Mouse (Mus musculus) midbrain, postnatal 0 days (tissue): Measurements from ENCODE around the gene Camta1. TPM values are rescaled to one million over a fixed set of nuclear protein-coding genes. Genes with fewer than 3 reads are reported as not detected.

Experiments used
- ATAC-seq: fragments of 200-750 bp; cut with Nextera tagmentation; 2 replicates; pipeline ENCODE4 v1.8.0; 2017; ENCODE audit warnings: moderate number of reproducible peaks, mild to moderate bottlenecking, moderate TSS enrichment, moderate library complexity; ENCODE audit not compliant: low FRiP score
- DNase-seq: peaks from one replicate; pipeline ENCODE4 v3.0.0-alpha.2; 2015; ENCODE audit warnings: low spot score
- H3K27ac ChIP-seq: fragments of 300-500 bp; sonication (generic); 2 replicates; pipeline ENCODE4 v1.5.1; 2014; ENCODE audit warnings: low read depth, mild to moderate bottlenecking, low read length, mixed read lengths
- H3K27me3 ChIP-seq: fragments of 300-500 bp; sonication (generic); 2 replicates; pipeline ENCODE4 v1.6.1; 2014; ENCODE audit warnings: low read length, control low read depth, mixed read lengths; ENCODE audit not compliant: insufficient read depth
- H3K36me3 ChIP-seq: fragments of 300-500 bp; sonication (generic); 2 replicates; pipeline ENCODE4 v1.6.1; 2014; ENCODE audit warnings: low read length, control low read depth, mixed read lengths; ENCODE audit not compliant: insufficient read depth
- H3K4me1 ChIP-seq: fragments of 300-500 bp; sonication (generic); 2 replicates; pipeline ENCODE4 v1.6.1; 2014; ENCODE audit warnings: mild to moderate bottlenecking, control low read depth, antibody characterized with exemption, low read length, mixed read lengths; ENCODE audit not compliant: insufficient read depth
- H3K4me2 ChIP-seq: fragments of 300-500 bp; sonication (generic); 2 replicates; pipeline ENCODE4 v1.6.1; 2014; ENCODE audit warnings: low read depth, mild to moderate bottlenecking, low read length, mixed read lengths; ENCODE audit not compliant: poor library complexity, severe bottlenecking
- H3K4me3 ChIP-seq: fragments of 300-500 bp; sonication (generic); 2 replicates; pipeline ENCODE4 v1.5.1; 2014; ENCODE audit warnings: low read depth, mild to moderate bottlenecking, low read length, moderate library complexity
- H3K9ac ChIP-seq: fragments of 300-500 bp; sonication (generic); replicated peaks from 2 replicates; pipeline ENCODE4 v1.6.1; 2014; ENCODE audit warnings: mild to moderate bottlenecking, low read length, moderate library complexity, mixed read lengths; ENCODE audit not compliant: poor library complexity, severe bottlenecking
- H3K9me3 ChIP-seq: fragments of 300-500 bp; sonication (generic); 2 replicates; pipeline ENCODE4 v1.6.1; 2016; ENCODE audit warnings: low read length, control low read depth
- CTCF ChIP-seq: IDR thresholded peaks from 2 replicates; pipeline ENCODE4 v1.5.1; 2016; ENCODE audit warnings: antibody characterized with exemption, mild to moderate bottlenecking
- WGBS: fragments of 180-500 bp; shearing (Covaris S2); extraction: QIAGEN DNeasy Blood & Tissue Kit; methylation state at CpG from one replicate; pipeline ENCODE4 v1.1.7; 2014; 5-methylcytosine and 5-hydroxymethylcytosine counted together
- polyA plus RNA-seq: library from polyadenylated mRNA; unstranded; fragments of >200 nt; fragmentation: Nextera tagmentation; extraction: Ambion mirVana; gene quantifications from 2 replicates; pipeline ENCODE4 v1.2.1, GENCODE M21; 2015
- total RNA-seq: library from RNA; depleted of rRNA; stranded (reverse); fragments of >200 nt; gene quantifications from 2 replicates; pipeline ENCODE4 v1.2.3, GENCODE M21; 2014

Gene Camta1
- total and polyA plus RNA-seq, 2 experiments from 2014 or later: 140 to 153 TPM

DNA sequence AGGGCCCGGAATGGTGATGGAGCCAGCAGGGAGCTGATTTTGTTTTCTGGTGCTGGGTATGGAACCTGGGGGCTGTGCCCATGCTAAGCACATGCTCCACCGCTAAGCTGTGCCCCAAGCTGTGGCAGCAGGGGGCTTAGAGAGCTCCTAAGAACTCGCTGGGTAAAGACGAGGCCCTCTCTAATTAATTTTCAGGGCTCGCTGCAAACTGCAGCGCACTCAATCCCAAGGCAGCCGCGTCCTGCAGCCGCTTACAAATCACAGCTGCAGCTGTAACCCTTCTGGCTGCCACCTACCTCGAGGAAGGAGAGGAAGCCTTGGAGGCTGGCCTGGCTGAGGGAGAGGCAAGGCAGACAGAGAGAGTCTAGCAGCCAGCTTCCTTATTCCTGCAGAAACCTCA is 639.0 kb downstream of the Camta1 start:
- ATAC-seq: peak; percentile 50; the same call in 1 of the 2 replicates
- Histone ChIP-seq H3K27ac (0 out of 2 replicates have a peak overlapping the region, but pooled peaks have one; percentile 47), H3K4me1 (peaks cover 5% of the 10 kb centered on the region; the same call in 1 of the 2 replicates), H3K4me3 (no peak overlapping the region), H3K36me3 (no peaks in the 10 kb centered on the region), H3K9ac (0 out of 2 replicates have a peak overlapping the region, but pooled peaks have one; percentile 29), H3K4me2 (no peak overlapping the region), H3K27me3 (no peaks in the 10 kb centered on the region), H3K9me3 (no peaks in the 10 kb centered on the region)
- TF ChIP-seq CTCF: peak; percentile 40
- peak; percentile 44 for DNase-seq
- 13% methylated on average over 10 of the region's 10 CpGs for WGBS

DNA sequence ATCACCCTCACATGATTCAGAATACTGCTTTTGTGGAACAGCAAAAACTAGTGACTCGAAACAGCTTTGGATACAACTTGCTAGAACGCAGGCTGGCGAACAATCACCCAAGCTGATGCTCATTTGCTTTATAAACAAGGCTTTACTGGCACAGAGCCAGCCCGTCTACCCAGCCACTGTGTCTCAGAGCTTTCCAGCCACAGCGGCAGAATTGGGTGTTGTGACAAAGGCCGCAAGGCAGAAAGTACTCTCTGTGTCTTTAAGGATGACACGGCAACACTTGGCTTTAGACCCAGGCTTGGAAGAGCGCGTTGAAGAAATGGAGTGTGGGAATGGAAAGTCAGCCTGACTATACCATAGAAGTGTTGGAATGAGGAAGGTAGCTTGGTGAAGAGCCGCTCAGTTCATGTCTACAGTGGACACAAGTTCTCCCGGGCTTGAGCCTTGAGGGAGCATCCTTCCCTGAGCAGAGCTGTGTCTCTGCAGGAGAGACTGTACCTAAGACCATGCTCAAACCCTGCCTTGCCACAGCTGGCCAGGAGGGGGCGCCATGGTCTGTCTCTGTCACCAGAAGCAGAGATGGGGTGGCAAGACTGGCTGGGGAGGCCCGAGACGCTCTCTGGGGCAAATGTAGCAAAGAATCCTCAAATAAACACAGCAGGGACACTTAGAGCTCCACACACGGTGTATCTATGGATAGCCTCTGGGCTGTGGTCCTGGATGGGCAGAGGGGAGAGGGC is 645.0 kb downstream of the Camta1 start:
- 56% methylated on average over 15 of the region's 15 CpGs for WGBS
- DNase-seq: peak; percentile 76
- H3K4me2 ChIP-seq: no peak overlapping the region
- H3K27me3 ChIP-seq: no peaks in the 10 kb centered on the region; the same call in 1 of the 2 replicates
- H3K27ac ChIP-seq: no peak overlapping the region
- no peak overlapping the region for H3K9ac ChIP-seq
- no peaks in the 10 kb centered on the region for H3K9me3 ChIP-seq
- TF ChIP-seq CTCF: peak; percentile 58
- H3K4me1 ChIP-seq: 0 out of 2 replicates have a peak, but pooled peaks cover 5% of the 10 kb centered on the region
- no peak for ATAC-seq
- no peak overlapping the region for H3K4me3 ChIP-seq
- H3K36me3 ChIP-seq: no peaks in the 10 kb centered on the region

DNA sequence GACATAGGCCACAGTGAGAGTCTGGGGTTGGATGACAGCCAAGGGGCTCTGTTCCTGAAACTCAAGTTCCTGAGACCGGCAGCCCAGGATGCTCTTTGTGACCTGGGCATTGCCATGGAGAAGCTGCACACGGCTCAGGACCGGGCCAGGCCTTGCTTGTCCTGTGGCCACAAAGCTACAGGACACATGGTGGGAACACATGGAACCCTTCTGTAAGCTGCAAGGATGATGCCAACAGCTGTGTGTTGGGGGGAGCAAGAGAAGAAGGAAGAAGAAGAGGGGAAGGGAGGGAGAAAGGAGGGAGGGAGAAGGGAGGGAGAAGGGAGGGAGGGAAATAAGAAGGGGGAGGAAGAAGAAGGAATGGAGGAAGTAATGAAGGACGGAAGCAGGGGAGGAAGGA is 645.8 kb downstream of the Camta1 start:
- Histone ChIP-seq H3K4me3 (no peak overlapping the region), H3K27me3 (no peaks in the 10 kb centered on the region; the same call in 1 of the 2 replicates), H3K9ac (no peak overlapping the region), H3K27ac (no peak overlapping the region), H3K9me3 (no peaks in the 10 kb centered on the region), H3K4me1 (0 out of 2 replicates have a peak, but pooled peaks cover 5% of the 10 kb centered on the region), H3K36me3 (no peaks in the 10 kb centered on the region), H3K4me2 (no peak overlapping the region)
- TF ChIP-seq CTCF: no peak
- DNase-seq (no peak), ATAC-seq (no peak)
- WGBS: 52% methylated on average over 4 of the region's 4 CpGs

DNA sequence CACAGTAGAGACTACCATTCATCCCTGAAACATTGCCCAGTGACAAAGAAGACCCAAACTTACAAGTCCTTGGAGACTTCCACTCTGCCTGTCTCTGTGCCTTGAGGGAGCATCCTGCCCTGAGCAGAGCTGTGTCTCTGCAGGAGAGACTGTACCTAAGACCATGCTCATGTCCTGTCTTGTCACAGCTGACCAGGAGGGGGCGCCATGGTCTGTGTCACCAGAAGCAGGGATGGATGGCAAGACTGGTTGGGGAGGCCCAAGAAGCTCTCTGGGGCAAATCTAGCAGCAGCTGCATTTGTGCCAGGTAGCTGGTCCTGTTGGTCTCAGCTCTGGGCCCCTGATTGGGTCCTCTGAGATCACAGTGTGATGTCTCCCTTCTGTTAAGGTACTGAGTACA is 646.5 kb downstream of the Camta1 start:
- 55% methylated on average over 1 of the region's 1 CpGs for WGBS
- peak; percentile 60 for TF ChIP-seq CTCF
- no peak for ATAC-seq
- H3K4me2 ChIP-seq: no peak overlapping the region
- no peak overlapping the region for H3K4me3 ChIP-seq
- DNase-seq: no peak
- H3K27ac ChIP-seq: no peak overlapping the region
- no peak overlapping the region for H3K9ac ChIP-seq
- no peaks in the 10 kb centered on the region for H3K9me3 ChIP-seq
- 0 out of 2 replicates have a peak, but pooled peaks cover 5% of the 10 kb centered on the region for H3K4me1 ChIP-seq
- no peaks in the 10 kb centered on the region for H3K36me3 ChIP-seq
- no peaks in the 10 kb centered on the region; the same call in 1 of the 2 replicates for H3K27me3 ChIP-seq

DNA sequence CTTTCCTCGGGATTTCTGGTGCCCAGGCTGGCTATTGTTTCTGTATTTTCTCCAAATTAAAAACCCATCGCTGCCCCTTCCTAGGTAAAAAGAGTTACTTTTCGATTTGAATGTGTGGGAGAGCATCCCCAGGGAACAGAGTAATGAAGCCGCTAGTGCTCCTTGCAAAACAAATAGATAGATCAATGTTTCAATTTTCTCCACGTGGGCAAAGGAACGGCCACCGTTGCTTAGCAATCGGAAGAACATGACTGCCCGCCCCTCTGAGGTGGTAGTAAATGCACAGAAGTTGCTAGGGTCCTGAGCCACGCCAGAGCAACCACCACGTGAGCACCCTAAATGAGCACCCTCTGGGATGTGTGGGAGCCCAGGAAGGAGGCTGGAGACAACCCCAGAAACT is 648.2 kb downstream of the Camta1 start:
- H3K27me3 ChIP-seq: no peaks in the 10 kb centered on the region; the same call in 1 of the 2 replicates
- H3K4me2 ChIP-seq: no peak overlapping the region
- H3K36me3 ChIP-seq: no peaks in the 10 kb centered on the region
- no peak for TF ChIP-seq CTCF
- 43% methylated on average over 11 of the region's 11 CpGs for WGBS
- H3K4me1 ChIP-seq: 0 out of 2 replicates have a peak, but pooled peaks cover 5% of the 10 kb centered on the region
- H3K9me3 ChIP-seq: no peaks in the 10 kb centered on the region
- DNase-seq: peak; percentile 57
- no peak for ATAC-seq
- H3K4me3 ChIP-seq: no peak overlapping the region
- no peak overlapping the region for H3K27ac ChIP-seq
- H3K9ac ChIP-seq: no peak overlapping the region

DNA sequence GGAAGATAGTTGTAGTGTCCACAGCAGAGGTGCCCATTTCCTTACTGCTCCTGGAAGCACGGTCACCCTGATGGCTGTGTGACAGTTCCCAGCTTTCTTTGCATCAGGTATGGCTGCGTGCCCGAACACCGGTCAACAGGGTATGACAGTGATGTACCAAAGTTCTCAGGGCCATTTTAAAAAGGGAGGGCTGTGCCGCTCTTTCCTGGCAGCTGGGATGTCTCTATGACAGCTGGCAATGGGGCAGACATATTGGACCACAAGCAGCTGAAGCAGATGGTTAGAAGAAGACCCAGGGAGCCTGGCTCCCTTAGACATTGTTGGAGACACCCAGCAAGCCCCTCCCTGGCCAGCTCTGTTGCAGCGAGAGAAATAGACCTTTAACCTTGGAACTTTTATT is 649.7 kb downstream of the Camta1 start:
- Histone ChIP-seq H3K9ac (no peak overlapping the region), H3K4me1 (0 out of 2 replicates have a peak, but pooled peaks cover 6% of the 10 kb centered on the region), H3K36me3 (no peaks in the 10 kb centered on the region), H3K27ac (no peak overlapping the region), H3K4me2 (no peak overlapping the region), H3K4me3 (no peak overlapping the region), H3K9me3 (no peaks in the 10 kb centered on the region), H3K27me3 (no peaks in the 10 kb centered on the region; the same call in 1 of the 2 replicates)
- TF ChIP-seq CTCF: no peak
- no peak for ATAC-seq
- WGBS: 95% methylated on average over 6 of the region's 6 CpGs
- peak; percentile 48 for DNase-seq
